Mouse (Mus musculus) liver, adult 2 months (tissue): ENCODE data around the gene Fam193a. TPM values are rescaled to one million over a fixed set of nuclear protein-coding genes. Genes with fewer than 3 reads are reported as not detected.
A peak's percentile ranks its signal among the peaks of the same experiment; 100 is the strongest.

Experiments
- DNase-seq: peaks from one replicate; pipeline ENCODE4 v3.0.0-alpha.2; 2011; ENCODE audit warnings: low read depth, low spot score; ENCODE audit errors: extremely low read depth
- H3K27ac ChIP-seq: fragments of 200-500 bp; replicated peaks from 2 replicates; pipeline ENCODE4 v1.5.1; 2012; ENCODE audit warnings: low read depth, mild to moderate bottlenecking, control low read depth, inconsistent platforms, low read length; ENCODE audit not compliant: insufficient read depth
- H3K27me3 ChIP-seq: fragments of 200-500 bp; 2 replicates; pipeline ENCODE4 v1.6.1; 2012; ENCODE audit warnings: mild to moderate bottlenecking, moderate library complexity, low read length, inconsistent platforms; ENCODE audit not compliant: control insufficient read depth, insufficient read depth
- H3K36me3 ChIP-seq: fragments of 200-500 bp; 2 replicates; pipeline ENCODE4 v1.6.1; 2012; ENCODE audit warnings: low read length, inconsistent platforms; ENCODE audit not compliant: control insufficient read depth, insufficient read depth
- H3K4me1 ChIP-seq: fragments of 200-500 bp; 2 replicates; pipeline ENCODE4 v1.6.1; 2011; ENCODE audit warnings: low read length; ENCODE audit not compliant: control insufficient read depth, insufficient read depth
- H3K4me3 ChIP-seq: fragments of 200-500 bp; 2 replicates; pipeline ENCODE4 v1.5.1; 2011; ENCODE audit warnings: low read depth, mild to moderate bottlenecking, control low read depth, low read length, moderate library complexity; ENCODE audit not compliant: insufficient read depth
- H3K79me2 ChIP-seq: fragments of 200-500 bp; 2 replicates; pipeline ENCODE4 v1.6.1; 2012; ENCODE audit warnings: inconsistent platforms, mild to moderate bottlenecking, low read length, moderate library complexity; ENCODE audit not compliant: control insufficient read depth, insufficient read depth
- H3K9ac ChIP-seq: fragments of 200-500 bp; 2 replicates; pipeline ENCODE4 v1.6.1; 2012; ENCODE audit warnings: low read depth, mild to moderate bottlenecking, control low read depth, inconsistent platforms, low read length
- CTCF ChIP-seq: fragments of 200-500 bp; IDR thresholded peaks from 2 replicates; pipeline ENCODE4 v1.5.1; 2011; ENCODE audit warnings: low read depth, low read length, control low read depth
- POLR2A ChIP-seq: fragments of 200-500 bp; IDR thresholded peaks from 2 replicates; pipeline ENCODE4 v1.6.1; 2011; ENCODE audit warnings: low read length, control low read depth; ENCODE audit not compliant: insufficient read depth; ENCODE audit errors: extremely low read depth
- WGBS: fragments of 180-500 bp; shearing (Covaris S2); methylation state at CpG from one replicate; pipeline ENCODE4 v1.1.7; 2018; 5-methylcytosine and 5-hydroxymethylcytosine counted together
- polyA plus RNA-seq: library from polyadenylated mRNA; depleted of rRNA; stranded (reverse); fragments of >200 nt; gene quantifications from 2 replicates; pipeline ENCODE4 v1.2.3, GENCODE M21; 2012
- total RNA-seq: library from RNA; depleted of rRNA; stranded (reverse); fragments of >200 nt; gene quantifications from 2 replicates; pipeline ENCODE4 v1.2.3, GENCODE M21; 2014

Gene Fam193a
- total and polyA plus RNA-seq, 2 experiments, result 10.2 to 22.6 TPM

DNA sequence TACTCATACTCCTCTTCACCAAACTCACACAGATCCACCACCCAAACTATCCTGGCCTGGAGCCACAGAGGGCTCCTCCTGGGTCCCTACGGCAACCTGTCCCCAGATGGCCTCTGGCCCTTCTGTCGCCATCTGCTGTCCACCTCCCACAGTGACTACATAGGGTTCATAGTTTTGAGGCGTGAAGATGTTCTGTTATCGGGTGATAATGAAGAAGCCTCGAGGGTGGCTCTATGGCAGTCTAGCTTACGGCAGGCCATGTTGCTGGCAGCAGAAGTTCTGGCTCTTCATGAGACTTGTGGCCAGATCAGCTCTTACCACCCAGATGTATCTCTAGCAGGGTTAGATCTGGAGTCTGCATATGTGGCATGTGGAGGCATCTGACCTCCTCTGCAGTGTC lies 133.1 kb downstream of the Fam193a start:
- Histone ChIP-seq H3K9ac (no peak overlapping the region), H3K27ac (no peak overlapping the region), H3K27me3 (no peaks in the 10 kb centered on the region), H3K36me3 (peaks cover 4% of the 10 kb centered on the region; the same call in 1 of the 2 replicates), H3K79me2 (no peaks in the 10 kb centered on the region; the same call in 1 of the 2 replicates), H3K4me1 (no peaks in the 10 kb centered on the region; the same call in 1 of the 2 replicates), H3K4me3 (no peak overlapping the region)
- TF ChIP-seq CTCF (no peak), POLR2A (no peak)
- 90% methylated on average over 6 of the region's 6 CpGs for WGBS
- no peak for DNase-seq

DNA sequence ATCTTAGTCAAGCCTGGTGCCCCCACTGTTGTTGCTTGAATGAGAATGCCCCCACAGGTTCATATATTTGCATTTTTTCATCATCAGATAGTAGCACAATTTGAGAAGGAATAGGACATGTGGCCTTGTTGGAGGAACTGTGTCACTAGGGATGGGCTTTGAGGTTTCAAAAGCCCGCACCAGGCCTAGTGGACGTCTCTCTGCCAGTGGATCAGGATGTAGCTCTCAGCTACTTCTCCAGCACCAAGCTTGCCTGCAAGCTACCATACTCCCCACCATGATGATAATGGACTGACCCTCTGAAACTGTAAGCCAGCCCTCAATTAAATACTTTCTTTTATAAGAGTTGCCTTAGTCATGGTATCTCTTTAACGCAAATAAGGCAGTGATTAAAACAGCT lies 142.8 kb downstream of the Fam193a start:
- DNase-seq, result no peak
- Histone ChIP-seq H3K79me2 (peaks cover 19% of the 10 kb centered on the region), H3K4me1 (peaks cover 7% of the 10 kb centered on the region), H3K4me3 (no peak overlapping the region), H3K27me3 (no peaks in the 10 kb centered on the region), H3K9ac (no peak overlapping the region), H3K27ac (no peak overlapping the region), H3K36me3 (no peaks in the 10 kb centered on the region)
- no peak for TF ChIP-seq POLR2A
- no peak for TF ChIP-seq CTCF
- 94% methylated on average over 3 of the region's 3 CpGs for WGBS

DNA sequence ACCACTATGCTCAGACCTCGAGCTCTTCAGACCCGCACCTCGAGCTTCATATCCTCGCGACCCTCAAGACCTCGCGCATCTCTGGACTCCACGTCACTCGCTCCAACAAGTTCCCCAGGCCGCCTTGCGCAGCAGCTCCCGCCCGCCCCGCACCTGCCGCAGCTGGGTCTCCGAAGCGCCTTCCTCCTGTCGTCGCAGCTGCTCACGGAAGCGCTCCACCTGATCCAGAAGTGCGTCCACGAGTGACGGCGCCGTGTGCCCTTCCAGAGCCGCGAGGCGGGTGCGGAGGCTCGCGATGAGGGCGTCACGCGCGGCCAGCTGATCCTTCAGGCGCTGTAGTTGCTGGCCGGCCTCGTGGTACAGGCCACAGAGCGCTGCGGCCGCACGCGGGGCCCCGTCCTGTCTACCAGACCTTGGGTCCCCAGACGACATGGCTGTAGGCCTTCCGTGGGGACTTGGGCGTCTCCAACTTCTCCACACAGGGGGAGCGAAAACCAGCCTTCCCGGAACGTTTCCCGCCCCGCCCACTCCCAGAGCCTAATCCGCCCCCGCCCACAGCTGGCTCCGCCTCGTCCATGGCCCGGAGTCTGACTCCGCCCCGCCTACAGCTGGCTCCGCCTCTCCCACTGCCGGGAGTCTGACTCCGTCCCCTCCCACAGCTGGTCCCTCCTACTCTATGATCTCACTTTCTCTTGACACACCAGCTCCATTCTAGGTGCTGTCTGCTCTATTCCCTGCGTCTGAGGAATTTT lies 143.9 kb downstream of the Fam193a start, which contains the start of gene Tnip2:
TSS of gene Tnip2 (minus strand) at position 526 of the 752 bp plus-strand sequence.
- 0 out of 2 replicates have a peak, but pooled peaks have one; percentile 63 for TF ChIP-seq POLR2A
- TF ChIP-seq CTCF, result no peak
- WGBS, result under 1% methylated on average over 63 of the region's 64 CpGs
- H3K27ac ChIP-seq, result peak within 1 kb of the TSS; percentile 75

DNA sequence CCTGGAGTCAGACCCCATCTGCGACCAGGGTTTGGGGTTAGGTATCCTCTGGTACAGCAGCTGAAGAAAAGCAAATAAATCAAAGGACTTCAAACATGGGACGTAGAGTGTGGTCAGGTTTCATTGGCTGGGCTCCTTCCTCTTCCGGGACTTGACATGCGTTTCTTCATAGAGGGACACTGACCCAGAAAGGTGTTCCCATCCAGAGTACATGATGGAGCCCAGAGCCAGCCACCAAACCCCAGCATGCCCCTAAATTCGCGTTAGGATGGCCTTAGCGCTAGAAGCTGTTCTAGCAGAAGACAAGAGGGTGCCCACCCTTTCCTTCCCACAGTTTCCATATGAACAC lies 144.5 kb downstream of the Fam193a start:
- peak overlapping the region; percentile 75 for H3K27ac ChIP-seq
- H3K4me1 ChIP-seq, result peaks cover 8% of the 10 kb centered on the region
- H3K4me3 ChIP-seq, result peak overlapping the region; percentile 94
- no peaks in the 10 kb centered on the region for H3K36me3 ChIP-seq
- H3K79me2 ChIP-seq, result peaks cover 17% of the 10 kb centered on the region
- H3K9ac ChIP-seq, result peak overlapping the region; percentile 61
- WGBS, result 10% methylated on average over 7 of the region's 7 CpGs
- TF ChIP-seq CTCF, result no peak
- no peak for TF ChIP-seq POLR2A
- DNase-seq, result no peak
- no peaks in the 10 kb centered on the region for H3K27me3 ChIP-seq

More for the DNA sequence above, 143.9 kb downstream of the Fam193a start, which contains the start of gene Tnip2:
- H3K36me3 ChIP-seq, result no peaks in the 10 kb centered on the region
- H3K27me3 ChIP-seq, result no peaks in the 10 kb centered on the region
- DNase-seq, result peak; percentile 85
- peak within 1 kb of the TSS; percentile 92 for H3K9ac ChIP-seq
- peaks cover 8% of the 10 kb centered on the region for H3K4me1 ChIP-seq
- peaks cover 19% of the 10 kb centered on the region for H3K79me2 ChIP-seq
- peak within 1 kb of the TSS; percentile 94 for H3K4me3 ChIP-seq

DNA sequence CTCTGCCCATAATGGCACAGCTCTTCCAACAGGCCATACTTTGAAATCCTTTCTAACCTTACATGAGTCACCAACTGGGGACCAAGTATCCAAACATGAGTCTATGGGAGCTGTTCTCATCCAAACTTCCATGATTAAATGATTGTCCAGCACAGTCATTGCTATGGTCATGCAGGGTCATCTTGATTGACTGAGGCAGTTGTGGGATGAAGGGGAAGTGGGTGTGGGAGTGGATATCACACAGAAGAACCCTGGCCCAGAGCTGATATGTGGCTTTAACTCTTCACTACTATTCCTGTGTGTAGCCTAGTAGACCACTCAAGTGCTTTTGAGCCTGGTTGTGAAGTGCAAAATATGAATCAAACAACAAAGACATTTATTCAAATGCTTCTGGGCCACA lies 145.4 kb downstream of the Fam193a start:
- Histone ChIP-seq H3K79me2 (peaks cover 15% of the 10 kb centered on the region), H3K27me3 (no peaks in the 10 kb centered on the region), H3K4me3 (no peak overlapping the region), H3K27ac (no peak overlapping the region), H3K9ac (no peak overlapping the region), H3K36me3 (no peaks in the 10 kb centered on the region), H3K4me1 (peaks cover 8% of the 10 kb centered on the region)
- TF ChIP-seq POLR2A, result no peak
- TF ChIP-seq CTCF, result no peak
- DNase-seq, result no peak

DNA sequence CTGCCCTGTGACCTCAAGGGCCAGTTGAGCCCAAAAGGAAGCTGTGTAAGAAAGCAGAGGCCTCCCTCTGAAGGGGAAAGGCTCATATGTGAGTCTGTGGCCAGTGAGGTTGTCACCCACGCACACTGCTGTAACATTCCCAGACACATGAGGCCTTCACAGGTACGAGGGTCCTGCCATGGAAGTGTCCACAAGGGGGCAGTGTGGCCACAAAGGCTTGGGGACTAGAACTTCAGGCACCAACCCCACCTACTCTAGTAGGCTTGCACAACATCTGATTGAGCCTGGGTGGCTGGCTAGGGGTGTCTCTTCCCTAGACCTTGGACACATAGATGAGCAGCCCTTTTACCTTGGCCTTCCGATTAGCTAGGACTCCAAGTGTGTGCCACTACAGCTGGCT lies 148.2 kb downstream of the Fam193a start:
- Histone ChIP-seq H3K4me3 (no peak overlapping the region), H3K27me3 (no peaks in the 10 kb centered on the region), H3K79me2 (peaks cover 8% of the 10 kb centered on the region), H3K36me3 (no peaks in the 10 kb centered on the region), H3K27ac (no peak overlapping the region), H3K9ac (no peak overlapping the region), H3K4me1 (peaks cover 8% of the 10 kb centered on the region)
- 2% methylated on average over 3 of the region's 3 CpGs for WGBS
- peak; percentile 69 for DNase-seq
- TF ChIP-seq CTCF, result peak; percentile 99
- TF ChIP-seq POLR2A, result no peak
